Mouse (Mus musculus) kidney, postnatal 10 days (tissue): ENCODE data around the gene Dnah7a.
"Not testable (repeated sequence)": the region's sequence is repeated elsewhere in the genome, so short reads cannot be mapped to it uniquely, and the experiment has no call there.

Experiments
- DNase-seq: peaks from one replicate; pipeline ENCODE4 v3.0.0; 2021; ENCODE audit warnings: mixed read lengths

Gene Dnah7a

GRCm38 (mm10) chr1:53664268-53664667, 42.3 kb downstream of the Dnah7a start:
- not testable (repeated sequence) for DNase-seq

- peak; percentile 8 for DNase-seq
Observed at GRCm38 (mm10) chr1:53639865-53640794, 66.5 kb downstream of the Dnah7a start.

GRCm38 (mm10) chr1:53635641-53636040, 70.9 kb downstream of the Dnah7a start:
- not testable (repeated sequence) for DNase-seq

GRCm38 (mm10) chr1:53632040-53632439, 74.5 kb downstream of the Dnah7a start:
- DNase-seq = not testable (repeated sequence)

GRCm38 (mm10) chr1:53630011-53630410, 76.6 kb downstream of the Dnah7a start:
- no peak for DNase-seq

GRCm38 (mm10) chr1:53613486-53613885, 93.1 kb downstream of the Dnah7a start:
- DNase-seq = no peak

GRCm38 (mm10) chr1:53581326-53581725, 125.3 kb downstream of the Dnah7a start:
- DNase-seq = not testable (repeated sequence)

GRCm38 (mm10) chr1:53557918-53558317, 148.7 kb downstream of the Dnah7a start:
- not testable (repeated sequence) for DNase-seq

- not testable (repeated sequence) for DNase-seq
Observed at GRCm38 (mm10) chr1:53547018-53547417, 159.6 kb downstream of the Dnah7a start.

- peak; percentile 16 for DNase-seq
Observed at GRCm38 (mm10) chr1:53538356-53538755, 168.2 kb downstream of the Dnah7a start.

GRCm38 (mm10) chr1:53534826-53535225, 171.8 kb downstream of the Dnah7a start:
- not testable (repeated sequence) for DNase-seq

- not testable (repeated sequence) for DNase-seq
Observed at GRCm38 (mm10) chr1:53526021-53526420, 180.6 kb downstream of the Dnah7a start.

- no peak for DNase-seq
Observed at GRCm38 (mm10) chr1:53473699-53474098, 232.9 kb downstream of the Dnah7a start.

- not testable (repeated sequence) for DNase-seq
Observed at GRCm38 (mm10) chr1:53472084-53472483, 234.5 kb downstream of the Dnah7a start.

- DNase-seq = no peak
Observed at GRCm38 (mm10) chr1:53467325-53467670, 239.3 kb downstream of the Dnah7a start.

GRCm38 (mm10) chr1:53466524-53467324, 239.9 kb downstream of the Dnah7a start:
- not testable (repeated sequence) for DNase-seq

GRCm38 (mm10) chr1:53439173-53439572, 267.4 kb downstream of the Dnah7a start:
- not testable (repeated sequence) for DNase-seq

- DNase-seq = not testable (repeated sequence)
Observed at GRCm38 (mm10) chr1:53432433-53432832, 274.2 kb downstream of the Dnah7a start.

- DNase-seq = no peak
Observed at GRCm38 (mm10) chr1:53405803-53406325, 300.7 kb downstream of the Dnah7a start.

- DNase-seq = peak; percentile 40
Observed at GRCm38 (mm10) chr1:53393936-53394760, 312.4 kb downstream of the Dnah7a start.

- DNase-seq = no peak
Observed at GRCm38 (mm10) chr1:53388762-53389161, 317.8 kb downstream of the Dnah7a start.

- DNase-seq = no peak
Observed at GRCm38 (mm10) chr1:53384085-53384688, 322.4 kb downstream of the Dnah7a start.
